ENCODE assay signal across 8 mouse cellular contexts in the genomic region with DNA sequence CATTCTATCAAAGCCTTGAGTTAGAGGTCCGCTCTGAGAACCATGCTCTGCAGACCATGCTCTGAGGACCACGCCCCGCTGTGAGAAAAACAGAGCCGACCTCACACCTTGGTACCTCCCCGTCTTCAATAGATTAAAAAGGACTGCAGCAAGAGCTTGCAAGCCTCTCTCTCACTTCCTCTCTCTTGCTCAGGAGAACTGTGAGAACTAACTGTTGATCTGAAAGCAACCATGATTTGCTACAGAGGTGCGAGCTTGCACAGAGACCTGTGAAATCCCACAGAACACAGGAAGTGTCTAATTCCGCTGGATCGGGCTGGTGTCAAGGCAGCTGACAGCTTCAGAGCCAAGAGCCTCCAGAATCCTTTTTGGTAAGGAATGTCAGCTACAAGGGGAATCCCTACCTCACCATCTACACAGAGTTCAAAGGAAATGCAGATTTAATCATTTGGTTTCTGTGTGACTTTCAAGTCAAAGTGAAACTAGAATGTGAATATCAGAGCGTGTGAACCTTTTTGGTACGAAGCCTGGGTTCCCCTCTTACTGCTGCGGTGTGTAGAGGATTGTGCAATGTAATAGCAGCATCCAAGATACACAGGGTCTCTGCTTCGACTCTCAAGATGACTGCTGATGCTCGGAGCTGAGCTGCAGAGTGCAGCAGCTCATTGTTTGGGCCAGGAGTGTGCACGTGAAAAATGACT.
DNase-seq lines count a peak whose midpoint lies in the region; ATAC-seq and TF ChIP-seq lines count a peak whose summit lies in the region.
"Had no signal": no experiment of that assay in that cellular context is flagged by ENCODE, and none has a peak within 500 bp of the region (broad histone marks: within the 10 kb centered on the region; RNA-seq: fewer than 3 reads in every experiment).

No protein-coding gene starts in this region.

- H3K9ac ChIP-seq in intestine, postnatal 0 days (ENCODE audit: low read depth, low read length), result no peak overlapping the region
- H3K9ac ChIP-seq: embryonic facial prominence, embryonic 12.5 days had no signal

- 57% methylated on average over 14 of the region's 14 CpGs for WGBS in intestine, postnatal 0 days

- no peaks in the 10 kb centered on the region for H3K4me1 ChIP-seq in intestine, postnatal 0 days (replicated peaks; ENCODE audit: control insufficient read depth, insufficient read depth, low read length)

- H3K27me3 ChIP-seq in intestine, postnatal 0 days (replicated peaks; ENCODE audit: control insufficient read depth, insufficient read depth, low read length), result no peaks in the 10 kb centered on the region
- H3K27me3 ChIP-seq: embryonic facial prominence, embryonic 12.5 days had no signal

- no peak overlapping the region; the same call in 1 of the 2 replicates for H3K27ac ChIP-seq in intestine, postnatal 0 days (ENCODE audit: low read depth, low read length)
- H3K27ac ChIP-seq: embryonic facial prominence, embryonic 12.5 days had no signal

- no peaks in the 10 kb centered on the region for H3K36me3 ChIP-seq in intestine, postnatal 0 days (ENCODE audit: control insufficient read depth, insufficient read depth)
- H3K36me3 ChIP-seq: embryonic facial prominence, embryonic 12.5 days had no signal

- H3K4me3 ChIP-seq in intestine, postnatal 0 days (ENCODE audit: low read depth, low read length), result peak overlapping the region; percentile 4; the same call in 1 of the 2 replicates
- H3K4me3 ChIP-seq: embryonic facial prominence, embryonic 12.5 days had no signal

- H3K4me2 ChIP-seq in intestine, postnatal 0 days (replicated peaks; ENCODE audit: low read depth), result peak overlapping the region; percentile 35
- H3K4me2 ChIP-seq: embryonic facial prominence, embryonic 12.5 days had no signal

- no peaks in the 10 kb centered on the region for H3K9me3 ChIP-seq in intestine, postnatal 0 days (ENCODE audit: control insufficient read depth)
- H3K9me3 ChIP-seq: embryonic facial prominence, embryonic 12.5 days had no signal

- no peak for ATAC-seq in intestine, postnatal 0 days

- DNase-seq in CD4-positive, CD25-positive, alpha-beta regulatory T cell, adult 2 months (ENCODE audit: low read depth, low spot score), result peak; percentile 86
- peak; percentile 36 for DNase-seq in R1 (ENCODE audit: low read depth, low spot score)
- peak; percentile 87 to 93 for DNase-seq in natural killer cell, adult 2 months (ENCODE audit: low spot score in 2 of 2)
- no peak for DNase-seq in ovary, adult 18-20 months (ENCODE audit: low spot score)
- no peak for DNase-seq in gastrocnemius, adult 18-20 months (ENCODE audit: low spot score)
- no peak for DNase-seq in ovary, postnatal 36 days (ENCODE audit: low spot score)

- TF ChIP-seq CTCF in intestine, postnatal 0 days (IDR thresholded peaks at IDR 0.05; ENCODE audit: low read depth), result no peak

Comparison
In these comparisons a context has a peak if more than half of its experiments do, and no peak if none do; other contexts are left out.
1. DNase-seq: peak in CD4-positive, CD25-positive, alpha-beta regulatory T cell, adult 2 months (single experiment), R1 (single experiment) and natural killer cell, adult 2 months (2 of 2); none in ovary, adult 18-20 months (single experiment), gastrocnemius, adult 18-20 months (single experiment) and ovary, postnatal 36 days (single experiment).